Mouse (Mus musculus): ENCODE results near the gene Gm28635. TPM values are rescaled to one million over a fixed set of nuclear protein-coding genes. Genes with fewer than 3 reads are reported as not detected.
"Not testable (repeated sequence)": the region's sequence is repeated elsewhere in the genome, so short reads cannot be mapped to it uniquely, and the experiment has no call there.

Gm28635 gene
- total RNA-seq, 2 experiments from 2014 or later: 9.6 to 11.7 TPM

GRCm38 (mm10) chr2:84695007-84695695, 17.3 kb upstream of the Gm28635 start:
- DNase-seq: no peak
- intact Hi-C loops (cut with DNase I): no loop called here

GRCm38 (mm10) chr2:84690050-84690449, 12.2 kb upstream of the Gm28635 start:
- DNase-seq: no peak
- intact Hi-C loops (cut with DNase I): no loop called here

GRCm38 (mm10) chr2:84688080-84688844, 10.4 kb upstream of the Gm28635 start:
- DNase-seq: no peak
- intact Hi-C loops (cut with DNase I): no loop called here

- no peak for DNase-seq
- intact Hi-C loops (cut with DNase I): no loop called here
Measured at GRCm38 (mm10) chr2:84682605-84683183, 4.9 kb upstream of the Gm28635 start.

- no peak for DNase-seq
- intact Hi-C loops (cut with DNase I): loop anchor here (5.0 kb wide), 1 partner anchor 33 kb away; no protein-coding TSS in a partner anchor
Measured at GRCm38 (mm10) chr2:84679016-84679415, 1.2 kb upstream of the Gm28635 start, which contains the start of gene Tmx2. TSS of gene Tmx2 (minus strand) at chr2:84679140.

- no peak for DNase-seq
- intact Hi-C loops (cut with DNase I): loop anchor here (5.0 kb wide), 1 partner anchor 35 kb away; no protein-coding TSS in a partner anchor
Measured at GRCm38 (mm10) chr2:84677270-84677967, 422 bp downstream of the Gm28635 start.

GRCm38 (mm10) chr2:84671535-84671934, 6.3 kb downstream of the Gm28635 start:
- DNase-seq; intact Hi-C loops (cut with DNase I): not testable (repeated sequence)

GRCm38 (mm10) chr2:84670569-84670933, 7.3 kb downstream of the Gm28635 start, which contains the start of gene Selenoh:
TSS of gene Selenoh (minus strand) at chr2:84670770.
- peak; percentile 87 to 89 for DNase-seq
- intact Hi-C loops (cut with DNase I): no loop called here

- DNase-seq: no peak
- intact Hi-C loops (cut with DNase I): no loop called here
Measured at GRCm38 (mm10) chr2:84669828-84670568, 7.8 kb downstream of the Gm28635 start.

GRCm38 (mm10) chr2:84666081-84666480, 11.8 kb downstream of the Gm28635 start:
- DNase-seq: no peak
- intact Hi-C loops (cut with DNase I): no loop called here

- peak in 1 of 2 experiments; percentile 59 for DNase-seq
- intact Hi-C loops (cut with DNase I): loop anchor here (5.0 kb wide), 2 partner anchors 106 to 181 kb away; no protein-coding TSS in a partner anchor
Measured at GRCm38 (mm10) chr2:84662866-84663265, 15.0 kb downstream of the Gm28635 start.

GRCm38 (mm10) chr2:84660253-84660652, 17.6 kb downstream of the Gm28635 start:
- intact Hi-C loops (cut with DNase I): loop anchor here (2.0 to 5.0 kb wide), 4 partner anchors 43 to 205 kb away; no protein-coding TSS in a partner anchor
- DNase-seq: peak; percentile 70 to 83

GRCm38 (mm10) chr2:84658806-84659205, 19.0 kb downstream of the Gm28635 start, which contains the start of gene Btbd18:
TSS of gene Btbd18 (plus strand) at chr2:84659079.
- no peak for DNase-seq
- intact Hi-C loops (cut with DNase I): no loop called here

- intact Hi-C loops (cut with DNase I): no loop called here
Measured at GRCm38 (mm10) chr2:84655864-84656263, 22.0 kb downstream of the Gm28635 start.

GRCm38 (mm10) chr2:84653354-84653753, 24.5 kb downstream of the Gm28635 start:
- intact Hi-C loops (cut with DNase I): no loop called here
- DNase-seq: no peak

More at GRCm38 (mm10) chr2:84655864-84656263, 22.0 kb downstream of the Gm28635 start:
- no peak for DNase-seq

- peak; percentile 91 to 93 for DNase-seq
- intact Hi-C loops (cut with DNase I): loop anchor here (2.0 kb wide), 1 partner anchor 32 kb away; no protein-coding TSS in a partner anchor
Measured at GRCm38 (mm10) chr2:84650464-84651195, 27.2 kb downstream of the Gm28635 start, which contains the start of gene Ctnnd1. TSS of gene Ctnnd1 (minus strand) at chr2:84650765.

GRCm38 (mm10) chr2:84649674-84650073, 28.2 kb downstream of the Gm28635 start:
- peak in 1 of 2 experiments; percentile 43 for DNase-seq
- intact Hi-C loops (cut with DNase I): loop anchor here (1.0 to 2.0 kb wide), 2 partner anchors 13 to 31 kb away; no protein-coding TSS in a partner anchor

- intact Hi-C loops (cut with DNase I): no loop called here
- no peak for DNase-seq
Measured at GRCm38 (mm10) chr2:84648369-84648768, 29.5 kb downstream of the Gm28635 start.
